Mouse (Mus musculus) gonadal fat pad, adult 2 months (tissue): ENCODE measurements around the gene Zfp422. TPM values are rescaled to one million over a fixed set of nuclear protein-coding genes. Genes with fewer than 3 reads are reported as not detected.

Experiments
- polyA plus RNA-seq: library from polyadenylated mRNA; depleted of rRNA; stranded (reverse); fragments of >200 nt; gene quantifications from 2 replicates; pipeline ENCODE4 v1.2.3, GENCODE M21; 2012; rRNA removed

Zfp422 gene
- polyA plus RNA-seq, 1 experiment: 10.0 TPM

Other genes starting within 250 kb of the Zfp422 start
- 14.0 and 15.1 TPM in 2 replicates for gene Alox5, start 167.8 kb downstream of the Zfp422 start, polyA plus RNA-seq
- gene Olfr211, start 139.9 kb downstream of the Zfp422 start, polyA plus RNA-seq: not detected in 2 replicates
- 0.09 TPM in 1 of 2 replicates, not detected in the other for gene Olfr212, start 122.5 kb downstream of the Zfp422 start, polyA plus RNA-seq
- gene Olfr213, start 90.5 kb downstream of the Zfp422 start, polyA plus RNA-seq: not detected in 2 replicates
- gene Gm5580, start 77.9 kb downstream of the Zfp422 start, polyA plus RNA-seq: 0.09 and 0.14 TPM in 2 replicates
- gene Olfr214, start 74.8 kb downstream of the Zfp422 start, polyA plus RNA-seq: not detected in 2 replicates
- gene Olfr215, start 44.8 kb downstream of the Zfp422 start, polyA plus RNA-seq: not detected in 2 replicates
- 25.2 and 35.2 TPM in 2 replicates for gene Depp1, start 21.6 kb upstream of the Zfp422 start, polyA plus RNA-seq
- 13.9 and 14.6 TPM in 2 replicates for gene Rassf4, start 45.0 kb upstream of the Zfp422 start, polyA plus RNA-seq
- 0.01 and 0.03 TPM in 2 replicates for gene Tmem72, start 87.9 kb upstream of the Zfp422 start, polyA plus RNA-seq